Mouse (Mus musculus) heart, adult 2 months (tissue): ENCODE data around the gene Gm20388. TPM values are rescaled to one million over a fixed set of nuclear protein-coding genes. Genes with fewer than 3 reads are reported as not detected.

Experiments used
- DNase-seq, 2 experiments: peaks; one replicate each; pipeline ENCODE4 v3.0.0; 2021
- H3K27ac ChIP-seq: fragments of 200-600 bp; 2 replicates; pipeline ENCODE4 v1.8.1; 2022
- H3K27me3 ChIP-seq: fragments of 200-500 bp; 2 replicates; pipeline ENCODE4 v1.6.1; 2012; ENCODE audit warnings: mild to moderate bottlenecking, low read length, inconsistent platforms, mixed read lengths; ENCODE audit not compliant: control insufficient read depth, insufficient read depth
- H3K36me3 ChIP-seq: fragments of 200-500 bp; 2 replicates; pipeline ENCODE4 v1.6.1; 2012; ENCODE audit warnings: low read length, inconsistent platforms; ENCODE audit not compliant: control insufficient read depth, insufficient read depth
- H3K4me1 ChIP-seq: fragments of 200-500 bp; 2 replicates; pipeline ENCODE4 v1.6.1; 2011; ENCODE audit warnings: low read length; ENCODE audit not compliant: control insufficient read depth, insufficient read depth
- H3K4me3 ChIP-seq: fragments of 200-600 bp; 2 replicates; pipeline ENCODE4 v1.8.1; 2022
- H3K79me2 ChIP-seq: fragments of 200-500 bp; replicated peaks from 2 replicates; pipeline ENCODE4 v1.6.1; 2012; ENCODE audit warnings: mild to moderate bottlenecking, inconsistent platforms, low read length, moderate library complexity, mixed read lengths; ENCODE audit not compliant: control insufficient read depth, insufficient read depth
- H3K9ac ChIP-seq: fragments of 200-500 bp; 2 replicates; pipeline ENCODE4 v1.6.1; 2012; ENCODE audit warnings: low read depth, mild to moderate bottlenecking, control low read depth, inconsistent platforms, low read length, mixed read lengths
- CTCF ChIP-seq: fragments of 200-600 bp; IDR thresholded peaks from 2 replicates; pipeline ENCODE4 v1.8.1; 2022; ENCODE audit warnings: antibody characterized with exemption, mild to moderate bottlenecking, moderate library complexity
- EP300 ChIP-seq: fragments of 200-500 bp; IDR thresholded peaks from 2 replicates; pipeline ENCODE4 v1.6.1; 2011; ENCODE audit warnings: low read depth, low read length, control low read depth; ENCODE audit not compliant: insufficient read depth
- POLR2A ChIP-seq: fragments of 200-500 bp; IDR thresholded peaks from 2 replicates; pipeline ENCODE4 v1.6.1; 2011; ENCODE audit warnings: mild to moderate bottlenecking, low read depth, low read length, control low read depth; ENCODE audit not compliant: insufficient read depth
- WGBS: fragments of 180-500 bp; shearing (Covaris S2); methylation state at CpG from one replicate; pipeline ENCODE4 v1.1.7; 2018; 5-methylcytosine and 5-hydroxymethylcytosine counted together
- intact Hi-C: fragments of 180-260 bp; cut with DNase I; formaldehyde crosslinking; loops from one replicate; pipeline ENCODE4 v1.15.1; 2025
- polyA plus RNA-seq: library from polyadenylated mRNA; depleted of rRNA; stranded (reverse); fragments of >200 nt; gene quantifications from 2 replicates; pipeline ENCODE4 v1.2.3, GENCODE M21; 2012
- total RNA-seq, 2 experiments: library from RNA; stranded (reverse); gene quantifications; 2 replicates each; pipeline ENCODE4 v1.2.3; 2021

The Gm20388 gene
- total and polyA plus RNA-seq, 3 experiments: 1.8 to 32.3 TPM; not detected in 1

DNA sequence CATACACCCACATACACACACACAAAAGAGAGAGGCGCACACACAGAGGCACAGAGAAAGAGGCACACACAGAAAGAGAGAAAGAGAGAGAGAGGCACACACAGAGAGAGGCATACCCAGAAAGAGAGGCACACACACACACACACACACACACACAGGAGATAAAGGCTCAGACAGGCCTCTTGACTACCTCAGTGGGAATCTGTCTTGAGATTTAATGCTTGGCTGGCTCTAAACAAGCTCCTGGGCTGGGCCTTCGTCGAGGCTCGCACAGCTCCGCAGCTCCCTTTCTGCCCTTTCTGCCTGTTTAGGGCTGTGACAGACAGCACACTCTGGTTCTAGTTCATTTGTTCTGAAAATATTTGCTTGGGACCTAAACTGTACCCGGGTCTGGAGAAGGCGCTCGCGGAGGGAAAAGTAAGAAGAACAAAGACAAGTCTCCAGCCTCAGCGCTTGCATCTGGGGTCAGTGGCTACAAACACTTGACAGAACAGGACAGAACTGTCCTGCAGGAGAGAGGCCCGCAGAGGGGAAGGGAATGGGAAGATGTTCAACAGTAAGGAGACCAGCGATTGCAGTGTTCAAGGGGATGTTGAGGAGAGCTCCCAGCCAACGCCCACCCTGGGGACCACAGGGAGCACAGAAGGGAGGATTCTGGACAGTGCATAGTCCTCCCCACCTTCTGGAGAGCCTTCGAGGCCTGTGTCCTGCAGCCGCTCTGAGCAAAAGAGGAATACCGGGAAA is 3880.6 kb downstream of the Gm20388 start:
- H3K27me3 ChIP-seq: no peaks in the 10 kb centered on the region
- H3K4me3 ChIP-seq: no peak overlapping the region
- no peak for TF ChIP-seq CTCF
- TF ChIP-seq POLR2A: no peak
- no peak for TF ChIP-seq EP300
- 0 out of 2 replicates have a peak, but pooled peaks cover 1% of the 10 kb centered on the region for H3K4me1 ChIP-seq
- H3K79me2 ChIP-seq: no peaks in the 10 kb centered on the region
- DNase-seq: no peak
- no peak overlapping the region for H3K27ac ChIP-seq
- intact Hi-C loops: loop anchor here (5.0 to 10.0 kb wide), 2 partner anchors 131 to 574 kb away; no protein-coding TSS in a partner anchor
- H3K36me3 ChIP-seq: no peaks in the 10 kb centered on the region
- H3K9ac ChIP-seq: no peak overlapping the region
- 82% methylated on average over 16 of the region's 16 CpGs for WGBS

DNA sequence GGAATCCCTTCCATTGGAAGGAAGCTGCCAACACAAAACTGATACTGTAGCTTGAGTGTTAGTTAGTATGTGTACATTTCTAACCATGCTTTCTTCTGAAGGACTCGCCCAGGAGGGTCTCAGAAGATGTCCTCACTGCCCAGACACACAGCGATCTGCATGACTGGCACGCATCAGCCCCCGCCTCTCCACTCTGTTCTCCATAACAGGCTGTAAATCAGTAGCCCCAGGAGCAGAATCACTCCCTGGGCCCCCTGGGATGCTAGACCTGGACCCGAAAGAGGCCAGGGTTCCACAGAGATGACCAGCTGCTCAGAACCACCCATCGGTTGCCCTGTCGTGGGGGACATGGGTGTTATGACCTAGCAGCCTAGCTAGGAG is 3881.2 kb downstream of the Gm20388 start:
- no peak for DNase-seq
- no peak overlapping the region for H3K9ac ChIP-seq
- 83% methylated on average over 7 of the region's 7 CpGs for WGBS
- 0 out of 2 replicates have a peak, but pooled peaks cover 1% of the 10 kb centered on the region for H3K4me1 ChIP-seq
- no peaks in the 10 kb centered on the region for H3K36me3 ChIP-seq
- no peak overlapping the region for H3K4me3 ChIP-seq
- H3K27me3 ChIP-seq: no peaks in the 10 kb centered on the region
- TF ChIP-seq POLR2A (no peak), EP300 (no peak), CTCF (no peak)
- no peak overlapping the region for H3K27ac ChIP-seq
- intact Hi-C loops: loop anchor here (5.0 to 10.0 kb wide), 2 partner anchors 130 to 573 kb away; no protein-coding TSS in a partner anchor
- H3K79me2 ChIP-seq: no peaks in the 10 kb centered on the region

- Histone ChIP-seq H3K79me2 (no peaks in the 10 kb centered on the region), H3K4me3 (no peak overlapping the region), H3K27me3 (no peaks in the 10 kb centered on the region), H3K9ac (no peak overlapping the region), H3K4me1 (no peaks in the 10 kb centered on the region), H3K27ac (no peak overlapping the region), H3K36me3 (no peaks in the 10 kb centered on the region)
- intact Hi-C loops: loop anchor here (5.0 to 10.0 kb wide), 2 partner anchors 128 to 571 kb away; no protein-coding TSS in a partner anchor
- TF ChIP-seq POLR2A (no peak), EP300 (no peak), CTCF (no peak)
- WGBS: 61% methylated on average over 10 of the region's 10 CpGs
- DNase-seq: no peak
Observed at GRCm38 (mm10) chr8:123793900-123794299, 3883.3 kb downstream of the Gm20388 start.

- Histone ChIP-seq H3K36me3 (no peaks in the 10 kb centered on the region), H3K79me2 (no peaks in the 10 kb centered on the region), H3K4me3 (no peak overlapping the region), H3K27me3 (no peaks in the 10 kb centered on the region), H3K4me1 (no peaks in the 10 kb centered on the region), H3K27ac (no peak overlapping the region), H3K9ac (no peak overlapping the region)
- intact Hi-C loops: loop anchor here (5.0 to 10.0 kb wide), 2 partner anchors 128 to 570 kb away; no protein-coding TSS in a partner anchor
- WGBS: 68% methylated on average over 4 of the region's 4 CpGs
- DNase-seq: no peak
- no peak for TF ChIP-seq EP300
- TF ChIP-seq CTCF: no peak
- TF ChIP-seq POLR2A: no peak
Observed at GRCm38 (mm10) chr8:123794766-123795165, 3884.1 kb downstream of the Gm20388 start.

DNA sequence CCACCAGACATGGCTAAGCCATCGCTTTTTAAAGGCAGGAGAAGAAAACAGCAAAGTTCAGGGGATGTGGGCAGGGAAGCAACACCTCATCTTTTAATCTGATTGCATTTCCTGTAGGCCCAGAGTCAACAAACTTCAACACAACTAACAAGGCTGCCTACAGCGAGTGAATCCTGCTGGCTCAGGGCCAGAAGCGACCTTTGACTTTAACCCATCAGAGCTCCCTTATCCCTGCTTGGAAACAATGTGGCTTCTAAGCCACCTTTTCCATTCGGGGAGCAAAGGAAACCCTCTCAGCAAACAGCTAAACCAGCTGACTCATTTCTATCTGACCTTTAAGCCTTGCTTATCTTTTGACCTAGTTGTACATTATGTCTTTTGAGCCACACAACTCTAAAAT is 3886.1 kb downstream of the Gm20388 start:
- DNase-seq: no peak
- intact Hi-C loops: loop anchor here (10.0 kb wide), 1 partner anchor 568 kb away; no protein-coding TSS in a partner anchor
- Histone ChIP-seq H3K36me3 (no peaks in the 10 kb centered on the region), H3K9ac (no peak overlapping the region), H3K4me1 (no peaks in the 10 kb centered on the region), H3K79me2 (no peaks in the 10 kb centered on the region), H3K4me3 (no peak overlapping the region), H3K27ac (no peak overlapping the region), H3K27me3 (no peaks in the 10 kb centered on the region)
- 27% methylated on average over 4 of the region's 4 CpGs for WGBS
- TF ChIP-seq CTCF: no peak

GRCm38 (mm10) chr8:123797928-123798327 is 3887.3 kb downstream of the Gm20388 start:
- Histone ChIP-seq H3K79me2 (no peaks in the 10 kb centered on the region), H3K36me3 (no peaks in the 10 kb centered on the region), H3K27me3 (no peaks in the 10 kb centered on the region), H3K9ac (no peak overlapping the region), H3K4me1 (no peaks in the 10 kb centered on the region), H3K27ac (no peak overlapping the region), H3K4me3 (no peak overlapping the region)
- DNase-seq: no peak
- WGBS: 73% methylated on average over 15 of the region's 15 CpGs
- intact Hi-C loops: loop anchor here (10.0 kb wide), 1 partner anchor 567 kb away; no protein-coding TSS in a partner anchor
- no peak for TF ChIP-seq CTCF
- no peak for TF ChIP-seq POLR2A
- TF ChIP-seq EP300: no peak
